Mouse (Mus musculus) kidney, postnatal 10 days (tissue): ENCODE measurements around the gene Dcaf4.

Experiments
- DNase-seq: peaks from one replicate; pipeline ENCODE4 v3.0.0; 2021; ENCODE audit warnings: mixed read lengths

Gene Dcaf4

DNA sequence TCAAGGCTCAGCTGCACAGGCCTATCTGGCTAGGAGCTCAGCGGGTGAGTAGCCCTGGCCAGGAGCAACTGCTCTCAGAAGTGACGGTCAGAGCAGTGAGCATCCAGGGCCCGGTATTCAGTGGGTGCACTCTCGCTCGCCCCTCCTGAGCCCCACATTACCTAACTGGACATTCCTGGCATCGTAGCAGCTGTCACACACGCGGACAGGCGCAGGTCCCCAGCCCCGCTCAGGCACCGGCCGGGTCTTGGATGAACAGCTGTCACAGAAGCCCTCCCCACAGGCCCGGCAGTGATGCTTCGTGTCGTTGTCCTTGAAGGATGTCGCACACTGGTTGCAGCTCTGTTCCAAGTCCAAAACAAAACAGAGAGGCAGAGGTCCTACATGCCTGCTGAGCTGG lies 31.0 kb downstream of the Dcaf4 start:
- DNase-seq = no peak

DNA sequence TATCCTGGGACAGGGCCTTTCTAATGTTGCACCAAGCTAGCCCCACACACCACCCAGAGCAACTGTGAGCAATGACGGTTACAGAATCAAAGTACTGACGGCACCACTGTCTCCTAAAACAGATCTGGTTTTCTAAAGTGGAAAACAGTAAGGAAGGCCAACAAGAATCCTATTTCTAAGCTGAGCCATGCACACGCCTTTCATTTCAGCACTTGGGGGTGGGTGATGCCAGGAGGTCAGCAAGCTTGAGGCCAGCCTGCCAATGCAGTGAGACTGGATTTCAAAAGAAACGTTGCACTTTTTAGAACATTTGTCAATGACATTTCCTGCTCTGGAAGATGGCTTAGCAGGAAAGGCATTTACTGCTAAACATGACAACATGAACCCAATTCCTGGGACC lies 33.5 kb downstream of the Dcaf4 start:
- DNase-seq = no peak

DNA sequence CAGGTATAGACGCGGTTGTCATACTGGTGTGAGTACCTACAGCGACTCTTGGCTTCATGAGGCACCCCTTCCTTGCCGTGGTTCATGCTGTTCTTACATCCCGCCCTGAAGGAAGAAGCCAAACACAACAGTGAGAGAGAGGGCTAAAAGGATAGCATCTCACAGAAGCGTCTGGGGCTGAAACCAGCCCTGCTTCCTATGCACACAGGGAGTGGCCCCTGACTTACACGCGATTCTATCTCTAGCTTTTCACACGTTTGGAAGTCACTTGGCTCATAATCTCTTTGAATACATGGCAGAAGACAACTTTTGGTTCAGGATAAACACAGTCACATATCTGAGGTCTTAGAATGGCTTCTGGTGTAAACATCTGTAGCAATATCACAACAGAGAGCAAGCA lies 35.3 kb downstream of the Dcaf4 start:
- DNase-seq = no peak

DNA sequence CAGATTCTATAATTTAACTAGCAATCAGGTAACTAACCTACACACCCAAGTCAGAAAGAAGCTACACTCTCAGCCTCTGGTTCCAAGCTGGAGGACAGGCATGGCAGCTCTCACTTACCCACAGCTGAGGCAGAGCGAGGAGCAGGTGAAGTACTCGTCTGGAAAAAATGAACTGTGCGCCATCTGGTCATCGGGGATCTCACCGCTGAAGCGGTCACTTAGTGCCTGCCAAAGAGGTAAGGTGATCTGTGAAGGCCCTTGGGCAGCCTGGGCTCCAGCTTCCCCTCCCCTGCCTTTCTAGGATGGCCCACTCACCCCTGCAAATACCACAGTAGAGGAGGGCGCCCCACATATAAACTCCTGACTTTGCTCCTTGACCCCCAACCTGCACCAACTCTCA lies 38.2 kb downstream of the Dcaf4 start:
- no peak for DNase-seq

DNA sequence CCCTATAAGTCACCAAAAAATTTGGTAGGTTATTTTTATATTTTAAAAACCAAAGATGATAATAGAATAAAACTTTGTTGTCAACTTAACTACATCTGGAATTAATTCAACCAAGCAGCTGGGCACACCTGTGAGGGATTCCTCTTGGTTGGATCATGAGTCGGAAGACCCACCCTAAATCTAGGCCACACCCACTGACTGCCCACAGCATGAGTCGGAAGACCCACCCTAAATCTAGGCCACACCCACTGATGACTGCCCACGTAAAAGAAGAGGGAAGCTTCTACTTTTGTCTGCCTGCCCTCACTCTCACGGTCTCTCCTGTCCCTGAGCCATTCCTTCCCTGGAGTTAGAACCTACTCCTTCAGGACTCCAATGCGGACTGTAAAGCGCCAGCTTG lies 39.9 kb downstream of the Dcaf4 start:
- DNase-seq = no peak

DNA sequence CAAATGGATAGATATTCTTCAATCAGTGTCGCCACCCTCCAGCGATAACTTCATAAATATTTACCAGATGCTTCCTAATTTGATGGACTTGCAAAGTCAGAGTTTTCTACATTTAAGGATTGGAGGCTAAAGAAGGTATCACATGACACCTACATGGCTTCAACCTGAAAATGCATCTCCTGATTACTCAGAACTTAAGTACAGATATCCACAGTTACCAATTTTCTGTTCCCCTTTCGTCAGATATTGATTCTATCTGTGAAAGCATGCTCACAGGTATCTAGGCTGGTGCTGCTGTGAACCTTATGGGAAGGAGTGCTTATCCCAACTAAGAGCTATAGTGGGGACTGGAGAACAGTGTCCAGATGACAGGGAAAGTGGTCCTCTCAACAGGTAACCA lies 42.3 kb downstream of the Dcaf4 start:
- no peak for DNase-seq

DNA sequence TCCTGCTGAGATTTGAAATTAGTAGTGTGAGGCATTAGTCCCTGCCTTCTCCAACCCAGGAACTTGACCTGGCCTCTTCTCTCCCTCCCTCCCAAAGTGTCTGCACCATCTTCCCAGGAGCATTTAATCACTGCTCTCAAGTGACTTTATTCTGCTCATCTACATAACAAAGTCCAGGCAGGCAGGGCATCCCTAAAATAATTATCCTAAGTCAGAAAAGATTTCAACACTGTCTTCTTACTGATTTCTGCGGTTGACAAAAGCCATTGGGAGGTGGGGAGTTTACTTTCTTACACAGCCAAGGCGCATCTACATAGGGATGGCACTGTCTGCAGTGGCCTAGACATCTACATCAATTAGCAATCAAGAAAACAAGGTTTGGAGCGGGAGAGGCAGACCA lies 49.6 kb downstream of the Dcaf4 start:
- DNase-seq = no peak

DNA sequence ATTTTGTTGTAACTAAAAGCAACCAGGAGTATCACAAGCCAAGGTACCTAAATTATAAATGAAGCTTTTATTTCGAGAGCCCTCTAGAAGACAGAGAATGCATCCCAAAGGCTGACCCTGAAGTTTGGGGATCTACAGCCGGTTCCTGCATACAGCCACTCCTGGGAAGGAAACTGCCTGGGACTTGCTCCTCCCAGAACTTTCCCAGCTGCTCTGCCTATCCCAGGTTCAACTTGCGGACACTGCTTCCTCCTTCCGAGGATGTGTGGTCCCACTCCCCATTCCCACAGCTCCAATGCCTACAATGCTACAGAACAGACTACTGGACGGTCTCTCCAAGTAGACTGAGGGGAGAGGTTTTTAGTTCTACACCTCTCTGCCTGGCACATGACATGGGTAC lies 52.5 kb downstream of the Dcaf4 start:
- DNase-seq = peak; percentile 37

DNA sequence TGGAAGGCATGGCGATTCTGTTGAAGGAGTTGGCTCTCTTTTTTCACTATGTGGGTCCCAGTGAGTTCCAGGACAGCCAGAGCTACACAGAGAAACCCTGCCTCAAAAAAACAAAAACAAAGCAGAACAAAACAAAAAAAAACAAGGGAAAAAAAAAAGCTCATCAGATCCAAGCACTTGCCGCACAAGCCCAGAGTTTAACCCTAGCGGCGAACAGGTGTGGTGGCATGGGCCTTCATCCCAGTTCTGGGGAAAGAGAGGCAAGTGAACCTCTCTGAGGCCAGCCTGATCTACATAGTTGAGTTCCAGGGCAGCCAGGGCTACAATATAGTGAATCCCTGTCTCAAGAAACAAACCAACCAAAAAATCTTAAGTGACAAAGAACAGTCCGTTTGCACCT lies 57.2 kb downstream of the Dcaf4 start:
- no peak for DNase-seq

DNA sequence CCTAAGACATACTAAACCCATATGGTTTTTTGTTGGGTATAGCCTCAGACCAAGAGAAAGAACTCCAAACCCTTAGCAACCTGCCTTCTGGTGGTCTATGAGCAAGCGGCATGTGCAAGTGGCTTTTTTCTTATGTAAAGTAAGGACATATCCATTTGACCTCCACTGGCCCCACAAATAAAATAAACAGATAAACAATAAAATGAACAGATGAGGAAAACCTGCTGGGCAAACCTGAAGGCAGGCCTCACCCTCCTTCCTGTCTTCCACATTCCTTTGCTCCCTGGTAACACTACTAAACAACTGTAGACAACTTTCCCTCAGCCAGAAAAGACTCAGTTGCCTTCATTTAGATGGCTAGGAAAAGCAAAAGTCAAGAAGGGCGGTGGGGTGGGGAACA lies 58.1 kb downstream of the Dcaf4 start:
- no peak for DNase-seq

DNA sequence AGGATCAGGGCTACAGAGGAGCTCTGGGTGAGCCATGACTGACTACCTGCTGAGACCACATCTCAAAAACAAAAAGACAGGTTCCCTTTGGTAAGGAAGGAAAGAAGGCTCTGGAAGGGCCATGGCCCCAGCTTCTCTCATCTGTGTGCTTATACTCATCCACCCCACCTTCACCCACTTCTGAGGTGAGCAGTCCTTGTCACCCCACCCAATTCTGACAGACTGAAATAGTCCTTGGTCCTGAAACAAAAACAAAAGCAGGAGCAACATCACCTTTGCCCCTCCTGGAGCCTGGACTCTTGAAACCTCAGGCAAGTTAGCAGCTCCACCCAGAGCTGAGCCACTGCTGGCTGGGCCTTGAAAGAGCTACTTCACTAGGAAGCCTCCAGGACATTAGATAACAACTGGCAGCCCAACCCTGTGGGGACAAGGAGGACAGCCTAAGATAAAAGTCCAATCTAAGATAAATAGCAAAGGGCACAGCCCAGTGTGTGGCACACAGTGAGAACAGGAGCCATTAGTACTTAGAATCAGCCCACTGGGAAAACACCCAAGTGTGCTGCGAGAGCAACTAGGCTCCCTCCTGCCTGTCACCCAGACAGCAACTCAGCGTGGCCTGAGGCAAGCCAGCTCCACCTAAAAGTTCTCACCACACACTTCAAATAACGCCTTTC lies 58.8 kb downstream of the Dcaf4 start:
- peak; percentile 32 for DNase-seq

DNA sequence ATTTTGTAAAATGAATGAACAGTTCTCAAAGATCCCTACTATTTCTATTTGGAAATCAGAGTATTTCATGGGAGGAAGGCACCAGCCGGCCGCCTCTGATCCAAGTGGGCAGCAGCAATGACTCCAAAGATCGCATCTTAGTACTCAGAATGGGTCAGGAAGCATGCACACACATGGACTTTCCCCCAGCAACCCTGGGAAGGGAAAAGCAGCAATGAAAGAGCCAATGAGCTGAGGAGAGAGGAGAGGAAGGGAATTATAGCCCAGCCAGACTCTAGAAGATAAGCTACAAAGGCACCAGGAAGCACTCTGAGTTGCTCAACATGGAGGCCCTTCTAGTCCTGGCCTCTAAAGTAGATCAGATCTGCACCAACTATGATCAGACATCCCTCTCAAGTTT lies 60.0 kb downstream of the Dcaf4 start:
- DNase-seq = peak; percentile 33

DNA sequence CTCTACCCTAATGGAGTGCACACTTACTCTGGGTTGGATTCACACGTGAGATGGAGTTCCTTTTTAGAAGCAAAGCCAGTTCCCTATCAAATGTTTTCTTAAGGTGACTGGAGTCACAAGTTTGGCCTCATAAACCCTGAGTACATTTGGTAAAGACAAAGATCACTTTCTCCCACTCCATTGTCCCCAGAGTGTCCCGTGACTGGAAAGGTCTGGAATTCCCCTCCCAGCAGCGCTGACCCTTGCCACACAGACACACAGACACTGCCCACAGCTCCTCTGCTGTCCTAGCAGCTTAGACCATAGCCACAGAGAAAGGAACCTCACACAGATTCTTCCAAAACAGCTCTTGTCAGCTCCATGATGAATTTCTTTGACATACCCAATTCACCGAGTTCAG lies 61.8 kb downstream of the Dcaf4 start:
- DNase-seq = peak; percentile 43

DNA sequence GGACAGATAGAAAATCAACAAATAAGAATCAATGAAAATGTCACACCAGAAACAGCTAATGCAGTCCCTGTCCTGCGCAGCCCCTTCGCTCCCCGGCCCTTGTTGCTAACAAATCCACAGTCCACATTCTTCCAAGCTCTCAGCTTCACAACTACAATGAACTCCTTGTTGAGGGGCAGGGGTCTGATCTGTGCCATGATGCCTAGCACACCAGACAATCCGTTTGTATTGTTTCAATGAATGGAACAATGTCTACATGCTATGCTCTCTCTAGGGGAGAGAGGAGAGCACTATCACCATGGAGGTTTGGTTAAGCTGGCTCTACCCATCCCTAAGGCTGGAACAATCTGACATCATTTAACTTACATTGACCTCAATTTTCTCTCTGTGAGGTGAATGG lies 62.5 kb downstream of the Dcaf4 start:
- no peak for DNase-seq

DNA sequence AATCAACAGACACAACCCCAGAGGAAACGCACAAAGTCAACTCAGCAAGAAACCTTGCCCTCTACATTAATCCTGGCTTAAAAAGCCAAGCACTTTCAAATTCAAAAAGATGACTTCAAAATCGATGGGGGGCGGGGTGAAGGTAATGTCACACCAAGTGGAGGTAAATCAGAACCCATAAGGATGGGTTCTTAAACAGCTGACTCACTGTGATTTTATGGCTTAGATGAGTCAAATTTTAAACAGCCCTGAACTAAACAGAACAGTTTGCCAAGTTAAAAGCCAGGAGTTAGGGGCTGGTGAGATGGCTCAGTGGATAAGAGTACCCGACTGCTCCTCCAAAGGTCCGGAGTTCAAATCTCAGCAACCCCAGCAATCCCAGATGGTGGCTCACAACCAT lies 66.4 kb downstream of the Dcaf4 start:
- no peak for DNase-seq
